Mouse (Mus musculus): ENCODE measurements at regions not wholly inside any gene's neighbourhood (a gene's known extent, or its start where the extent isn't known, plus 50 kb on each side); places are given as distances from the start of the nearest gene placed in this dataset.
"Not testable (repeated sequence)": the region's sequence is repeated elsewhere in the genome, so short reads cannot be mapped to it uniquely, and the experiment has no call there.

DNA sequence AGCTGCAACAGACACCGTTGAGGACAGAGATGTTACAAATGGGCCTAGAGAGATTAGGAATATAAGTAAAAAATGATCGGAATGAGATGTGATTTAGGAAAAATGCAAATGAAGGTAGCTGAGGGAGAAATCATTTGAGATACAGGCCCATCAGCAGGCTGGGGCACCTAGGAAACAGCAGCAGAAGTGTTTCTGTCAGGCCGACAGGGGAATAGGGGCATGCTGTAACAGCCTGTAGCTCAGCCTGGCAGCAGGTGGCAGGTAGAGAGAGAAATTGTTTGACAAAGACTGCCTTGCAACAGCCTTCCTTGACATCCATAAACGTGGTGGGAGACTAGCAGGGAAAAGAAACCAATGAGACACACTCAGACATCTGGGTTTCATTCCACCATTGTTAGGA, 115.1 kb upstream of the Tmem150c start:
- WGBS, result 77% methylated on average over 4 of the region's 4 CpGs
- no peak overlapping the region for H3K4me3 ChIP-seq (replicated peaks; ENCODE audit: control insufficient read depth, low read depth, low read length)
- TF ChIP-seq CTCF (IDR thresholded peaks at IDR 0.05; ENCODE audit: control insufficient read depth, insufficient read depth, low read length), result no peak
- TF ChIP-seq POLR2A (IDR thresholded peaks at IDR 0.05; ENCODE audit: borderline replicate concordance, control insufficient read depth, low read depth, low read length), result no peak
- H3K4me1 ChIP-seq (ENCODE audit: control insufficient read depth, insufficient read depth, low read length), result no peaks in the 10 kb centered on the region
- H3K27ac ChIP-seq (ENCODE audit: control insufficient read depth, insufficient read depth, low read depth, low read length, poor library complexity), result no peak overlapping the region

DNA sequence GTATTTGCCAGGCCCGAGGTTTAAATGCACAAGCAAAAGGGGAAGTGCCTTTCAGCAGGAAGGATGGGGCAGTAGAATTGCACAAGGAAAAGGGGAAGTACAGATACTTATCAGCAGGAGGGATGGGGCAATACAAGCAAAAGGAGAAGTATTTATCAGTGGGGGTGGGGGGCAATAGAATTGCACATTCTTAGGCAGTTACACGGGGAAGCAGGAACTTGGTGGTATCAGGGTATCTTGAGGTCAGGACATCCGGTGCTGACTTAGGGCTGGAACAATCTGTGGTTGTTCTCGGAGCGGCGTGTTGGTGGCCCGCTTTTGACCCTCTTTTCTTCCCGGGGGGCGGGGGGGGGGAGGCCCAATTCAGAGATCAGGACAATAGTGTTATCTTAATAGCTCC, 112.4 kb upstream of the Tmem150c start:
- WGBS, result 29% methylated on average over 9 of the region's 9 CpGs
- H3K4me1 ChIP-seq (ENCODE audit: control insufficient read depth, insufficient read depth, low read length); H3K4me3 ChIP-seq (replicated peaks; ENCODE audit: control insufficient read depth, low read depth, low read length); H3K27ac ChIP-seq (ENCODE audit: control insufficient read depth, insufficient read depth, low read depth, low read length, poor library complexity): not testable (repeated sequence)

- 78% methylated on average over 12 of the region's 12 CpGs for WGBS
- no peak overlapping the region for H3K4me3 ChIP-seq (replicated peaks; ENCODE audit: control insufficient read depth, low read depth, low read length)
- TF ChIP-seq POLR2A (IDR thresholded peaks at IDR 0.05; ENCODE audit: borderline replicate concordance, control insufficient read depth, low read depth, low read length) (no peak), CTCF (IDR thresholded peaks at IDR 0.05; ENCODE audit: control insufficient read depth, insufficient read depth, low read length) (no peak)
Measured at GRCm38 (mm10) chr5:100270841-100271686, 111.5 kb upstream of the Tmem150c start.

GRCm38 (mm10) chr5:100268111-100268878, 108.7 kb upstream of the Tmem150c start:
- Histone ChIP-seq H3K4me1 (ENCODE audit: control insufficient read depth, insufficient read depth, low read length) (no peaks in the 10 kb centered on the region), H3K27ac (ENCODE audit: control insufficient read depth, insufficient read depth, low read depth, low read length, poor library complexity) (no peak overlapping the region), H3K4me3 (replicated peaks; ENCODE audit: control insufficient read depth, low read depth, low read length) (no peak overlapping the region)
- TF ChIP-seq POLR2A (IDR thresholded peaks at IDR 0.05; ENCODE audit: borderline replicate concordance, control insufficient read depth, low read depth, low read length) (no peak), CTCF (IDR thresholded peaks at IDR 0.05; ENCODE audit: control insufficient read depth, insufficient read depth, low read length) (no peak)
- 78% methylated on average over 8 of the region's 8 CpGs for WGBS

More at GRCm38 (mm10) chr5:100270841-100271686, 111.5 kb upstream of the Tmem150c start:
- Histone ChIP-seq H3K27ac (ENCODE audit: control insufficient read depth, insufficient read depth, low read depth, low read length, poor library complexity) (no peak overlapping the region), H3K4me1 (ENCODE audit: control insufficient read depth, insufficient read depth, low read length) (no peaks in the 10 kb centered on the region)

GRCm38 (mm10) chr5:100266671-100267510, 107.3 kb upstream of the Tmem150c start:
- 72% methylated on average over 17 of the region's 17 CpGs for WGBS
- TF ChIP-seq CTCF (IDR thresholded peaks at IDR 0.05; ENCODE audit: control insufficient read depth, insufficient read depth, low read length) (no peak), POLR2A (IDR thresholded peaks at IDR 0.05; ENCODE audit: borderline replicate concordance, control insufficient read depth, low read depth, low read length) (no peak)
- H3K27ac ChIP-seq (ENCODE audit: control insufficient read depth, insufficient read depth, low read depth, low read length, poor library complexity), result no peak overlapping the region
- no peaks in the 10 kb centered on the region for H3K4me1 ChIP-seq (ENCODE audit: control insufficient read depth, insufficient read depth, low read length)
- no peak overlapping the region for H3K4me3 ChIP-seq (replicated peaks; ENCODE audit: control insufficient read depth, low read depth, low read length)

GRCm38 (mm10) chr5:100259803-100260693, 100.4 kb upstream of the Tmem150c start:
- H3K27ac ChIP-seq (ENCODE audit: control insufficient read depth, insufficient read depth, low read depth, low read length, poor library complexity), result no peak overlapping the region
- 64% methylated on average over 8 of the region's 8 CpGs for WGBS

DNA sequence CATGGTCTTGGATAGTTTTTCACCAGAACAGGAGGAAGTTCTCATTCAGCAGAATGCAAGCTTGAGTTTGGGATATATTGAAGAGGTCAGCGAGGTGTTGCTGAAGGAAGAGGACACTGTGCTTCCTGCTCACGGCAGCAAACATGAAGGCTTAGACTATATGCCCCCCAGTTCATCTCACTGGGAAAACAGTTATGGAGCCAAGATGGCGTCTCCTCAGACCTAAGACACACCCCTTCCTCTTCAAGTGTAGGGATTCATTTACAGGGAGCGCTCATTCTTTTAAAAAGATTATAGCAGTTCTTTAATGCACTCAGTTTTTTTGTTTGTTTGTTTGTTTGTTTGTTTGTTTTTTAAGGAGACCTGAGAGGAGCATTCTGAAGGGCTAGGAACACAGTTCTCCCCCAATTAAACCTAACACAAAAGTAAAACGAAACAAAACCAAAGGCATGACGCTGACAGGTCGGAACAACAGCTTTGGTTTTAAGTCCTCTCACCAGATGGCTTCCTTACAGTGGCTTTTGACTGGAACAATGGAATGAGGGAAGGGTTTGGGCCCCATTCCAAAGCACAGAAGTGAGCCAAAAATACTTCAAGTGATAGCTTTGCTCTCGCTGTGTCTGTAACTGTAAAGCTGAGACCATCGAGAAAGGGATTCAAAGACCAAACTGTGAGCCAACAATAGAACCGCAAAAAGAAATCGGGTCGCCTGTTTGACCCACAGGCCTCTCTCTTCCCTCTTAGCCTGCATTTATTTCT, 99.5 kb upstream of the Tmem150c start:
- Histone ChIP-seq H3K4me1 (ENCODE audit: control insufficient read depth, insufficient read depth, low read length) (no peaks in the 10 kb centered on the region), H3K27ac (ENCODE audit: control insufficient read depth, insufficient read depth, low read depth, low read length, poor library complexity) (no peak overlapping the region), H3K4me3 (replicated peaks; ENCODE audit: control insufficient read depth, low read depth, low read length) (no peak overlapping the region)
- WGBS, result 78% methylated on average over 12 of the region's 12 CpGs
- TF ChIP-seq CTCF (IDR thresholded peaks at IDR 0.05; ENCODE audit: control insufficient read depth, insufficient read depth, low read length) (no peak), POLR2A (IDR thresholded peaks at IDR 0.05; ENCODE audit: borderline replicate concordance, control insufficient read depth, low read depth, low read length) (no peak)

More at GRCm38 (mm10) chr5:100259803-100260693, 100.4 kb upstream of the Tmem150c start:
- no peaks in the 10 kb centered on the region for H3K4me1 ChIP-seq (ENCODE audit: control insufficient read depth, insufficient read depth, low read length)
- H3K4me3 ChIP-seq (replicated peaks; ENCODE audit: control insufficient read depth, low read depth, low read length), result no peak overlapping the region
- no peak for TF ChIP-seq POLR2A (IDR thresholded peaks at IDR 0.05; ENCODE audit: borderline replicate concordance, control insufficient read depth, low read depth, low read length)
- TF ChIP-seq CTCF (IDR thresholded peaks at IDR 0.05; ENCODE audit: control insufficient read depth, insufficient read depth, low read length), result no peak

Measured in bone marrow, adult 2 months (tissue).